Mouse (Mus musculus) 3134 (cell line): ENCODE data around the gene Armcx4.
"Not testable (repeated sequence)": the region's sequence is repeated elsewhere in the genome, so short reads cannot be mapped to it uniquely, and the experiment has no call there.

Experiments used
- DNase-seq: peaks from one replicate; pipeline ENCODE4 v3.0.0-alpha.2; 2011; ENCODE audit warnings: low spot score; ENCODE audit not compliant: insufficient read length; ENCODE audit errors: extremely low read depth

The Armcx4 gene

DNA sequence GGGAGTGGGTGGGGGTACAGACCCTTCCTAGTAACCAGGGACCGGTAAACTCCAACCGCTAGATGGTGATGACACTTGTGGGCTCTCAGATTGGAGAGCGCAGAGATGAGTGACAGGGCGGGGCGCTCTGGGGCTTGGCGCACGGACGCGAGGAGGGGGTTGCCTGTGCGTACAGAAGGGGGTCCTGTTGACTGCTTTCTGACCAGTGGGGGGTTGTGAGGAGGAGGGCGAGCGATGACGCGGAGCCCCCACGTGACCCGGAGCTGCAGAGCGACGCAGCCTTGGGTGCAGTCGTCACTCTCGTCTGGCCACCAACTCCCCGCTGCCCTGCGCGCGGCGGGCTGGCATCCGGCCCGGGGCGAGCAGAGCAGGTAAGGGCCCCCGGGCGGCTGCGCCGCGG, at the start of gene Armcx4:
TSS of gene Armcx4 (plus strand) at position 253 of the 400 bp plus-strand sequence.
- no peak for DNase-seq

DNA sequence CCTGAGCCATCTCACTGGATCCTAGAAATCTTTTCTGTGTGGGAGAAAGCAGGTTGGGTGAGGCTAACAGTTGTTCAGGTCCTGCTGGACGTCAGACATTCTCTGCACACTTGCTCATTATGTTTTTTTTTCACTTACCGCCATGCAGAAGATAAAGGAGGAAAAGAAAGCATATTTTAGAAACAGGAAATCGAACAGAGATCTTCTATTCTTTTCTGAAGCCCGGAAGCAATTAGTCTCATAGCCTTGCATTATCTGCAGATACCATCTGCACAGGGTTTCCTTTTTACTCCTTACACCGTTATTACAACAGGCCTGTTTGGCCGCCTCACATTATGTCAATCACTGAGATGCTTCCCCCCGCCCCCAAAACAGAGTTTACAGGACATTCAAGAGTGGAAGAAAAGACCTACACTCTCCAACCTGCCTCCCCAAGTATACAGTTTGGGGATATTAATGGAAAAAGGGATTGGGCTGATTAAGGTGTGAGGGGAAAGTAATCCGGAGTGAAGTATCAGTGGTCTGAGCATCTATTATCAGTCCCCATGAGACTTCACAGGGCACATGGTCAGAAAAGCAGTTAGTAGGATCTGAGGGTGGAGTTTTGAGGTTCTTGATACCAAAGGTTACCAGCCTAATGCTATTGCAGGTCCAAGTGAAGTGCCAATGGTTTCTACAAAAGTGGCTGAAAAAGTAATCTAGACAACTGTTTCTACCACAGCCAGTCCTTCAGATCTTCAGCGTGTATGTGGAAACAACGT, 45.1 kb upstream of the Armcx4 start:
- DNase-seq: no peak

DNA sequence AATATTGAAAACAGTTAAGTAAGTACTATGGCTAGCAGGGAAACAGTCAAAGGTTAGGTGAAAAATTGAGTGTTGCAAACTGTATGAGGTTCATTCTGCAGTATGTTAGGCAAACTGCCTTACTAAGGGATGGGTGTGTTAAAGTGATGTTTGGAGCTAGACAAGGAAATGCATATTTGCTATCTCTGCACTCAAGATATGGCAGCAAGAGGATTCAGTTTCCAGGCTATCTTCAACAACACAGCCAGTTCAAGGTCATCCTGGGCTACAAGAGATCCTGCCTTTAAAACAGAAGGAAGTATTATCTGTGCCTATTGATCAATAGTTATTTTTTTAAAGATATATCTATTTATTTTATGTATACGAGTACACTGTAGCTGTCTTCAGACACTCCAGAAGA, 40.0 kb upstream of the Armcx4 start:
- no peak for DNase-seq

GRCm38 (mm10) chrX:134647421-134647820, 38.9 kb upstream of the Armcx4 start:
- no peak for DNase-seq

DNA sequence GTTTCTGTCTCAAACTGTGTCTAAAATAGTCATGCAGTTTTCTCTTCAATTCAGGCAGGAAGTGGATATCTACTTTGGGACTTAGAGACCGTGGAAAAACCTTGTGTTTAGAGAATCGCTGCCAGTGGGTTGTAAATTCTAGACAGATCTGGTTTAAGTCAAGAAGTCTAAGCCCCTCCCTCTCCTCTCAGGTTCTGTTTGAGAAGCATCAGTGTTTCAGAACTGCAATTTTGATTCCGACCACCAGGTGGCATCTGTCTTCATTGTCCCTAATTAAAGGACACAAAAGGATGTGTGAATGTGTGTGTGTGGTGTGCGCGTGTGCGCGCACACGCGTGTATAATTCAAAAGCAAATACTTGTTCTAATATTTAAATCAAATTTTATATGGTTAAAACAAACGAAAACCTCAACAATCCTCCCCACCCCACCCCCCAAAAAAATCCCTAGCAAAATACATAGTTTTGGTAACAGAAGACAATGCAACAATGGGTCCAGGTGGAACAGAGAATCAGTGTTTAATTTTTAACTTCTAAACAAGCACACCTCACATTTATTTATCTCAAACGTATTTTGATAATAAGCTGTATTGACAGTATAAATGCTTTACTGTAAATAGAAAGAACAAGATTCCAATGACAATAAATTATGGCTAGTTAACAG, 38.2 kb upstream of the Armcx4 start:
- peak; percentile 19 for DNase-seq

GRCm38 (mm10) chrX:134652061-134652460, 34.3 kb upstream of the Armcx4 start:
- no peak for DNase-seq

- DNase-seq: no peak
Observed at GRCm38 (mm10) chrX:134661586-134661985, 24.7 kb upstream of the Armcx4 start.

- DNase-seq: no peak
Observed at GRCm38 (mm10) chrX:134675022-134675421, 11.3 kb upstream of the Armcx4 start.

GRCm38 (mm10) chrX:134675959-134676358, 10.4 kb upstream of the Armcx4 start:
- no peak for DNase-seq

- no peak for DNase-seq
Observed at GRCm38 (mm10) chrX:134684936-134685335, 1.4 kb upstream of the Armcx4 start.

DNA sequence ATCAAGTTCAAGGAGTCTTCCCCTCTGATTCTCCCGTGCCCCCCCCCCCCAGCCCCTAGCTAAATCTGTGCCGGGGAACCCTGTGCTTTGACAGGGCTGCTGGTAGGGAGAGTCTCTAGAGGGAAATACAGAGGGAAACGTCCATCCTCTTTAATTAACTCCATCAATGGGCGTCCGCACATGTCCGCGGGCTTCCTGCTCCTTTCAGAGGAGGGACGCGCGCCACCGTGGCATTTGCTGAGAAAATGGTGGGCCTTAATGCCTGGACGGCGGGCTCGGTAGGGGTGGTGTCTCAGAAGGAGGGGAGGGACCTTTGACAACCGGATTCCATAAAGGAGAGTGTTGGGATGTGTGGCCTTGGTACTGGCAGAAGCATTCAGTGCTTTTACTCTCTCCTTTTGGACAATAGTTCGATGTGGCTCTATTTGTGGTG, 436 bp downstream of the Armcx4 start:
- DNase-seq: no peak

GRCm38 (mm10) chrX:134689676-134690075, 3.4 kb downstream of the Armcx4 start:
- DNase-seq: no peak

DNA sequence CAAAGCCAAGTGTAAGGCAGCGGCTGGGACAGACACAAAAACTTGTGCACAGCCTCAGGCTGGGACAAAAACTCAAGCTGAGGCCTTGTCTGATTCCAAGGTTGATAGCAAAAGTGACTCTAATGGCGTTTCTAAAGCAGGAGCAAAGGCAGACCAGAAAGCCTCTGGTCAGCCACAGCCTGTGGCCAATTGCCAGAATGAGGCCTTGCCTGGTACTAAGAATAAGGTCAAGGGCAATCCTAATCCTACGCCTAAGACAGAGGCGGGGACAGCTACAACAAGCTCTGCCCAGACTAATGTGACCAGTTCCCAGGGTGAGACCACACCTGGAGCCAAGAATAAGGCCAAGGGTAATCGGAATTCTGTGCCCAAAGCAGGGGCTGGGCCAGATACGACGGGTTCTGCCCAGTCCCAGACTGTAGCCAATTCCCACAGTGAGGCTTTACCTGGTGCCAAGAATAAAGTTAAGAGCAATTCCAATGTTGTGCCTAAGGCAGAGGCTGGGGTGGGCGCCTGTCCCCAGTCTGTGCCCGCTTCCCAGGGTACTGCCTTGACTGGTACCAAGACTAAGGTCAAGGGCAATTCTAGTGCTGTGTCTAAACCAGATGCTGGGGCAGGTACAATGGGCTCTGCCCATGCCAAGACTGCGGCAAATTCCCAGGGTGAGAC, 4.7 kb downstream of the Armcx4 start:
- DNase-seq: no peak

GRCm38 (mm10) chrX:134691540-134691935, 5.2 kb downstream of the Armcx4 start:
- no peak for DNase-seq

- no peak for DNase-seq
Observed at GRCm38 (mm10) chrX:134716863-134717262, 30.5 kb downstream of the Armcx4 start.

DNA sequence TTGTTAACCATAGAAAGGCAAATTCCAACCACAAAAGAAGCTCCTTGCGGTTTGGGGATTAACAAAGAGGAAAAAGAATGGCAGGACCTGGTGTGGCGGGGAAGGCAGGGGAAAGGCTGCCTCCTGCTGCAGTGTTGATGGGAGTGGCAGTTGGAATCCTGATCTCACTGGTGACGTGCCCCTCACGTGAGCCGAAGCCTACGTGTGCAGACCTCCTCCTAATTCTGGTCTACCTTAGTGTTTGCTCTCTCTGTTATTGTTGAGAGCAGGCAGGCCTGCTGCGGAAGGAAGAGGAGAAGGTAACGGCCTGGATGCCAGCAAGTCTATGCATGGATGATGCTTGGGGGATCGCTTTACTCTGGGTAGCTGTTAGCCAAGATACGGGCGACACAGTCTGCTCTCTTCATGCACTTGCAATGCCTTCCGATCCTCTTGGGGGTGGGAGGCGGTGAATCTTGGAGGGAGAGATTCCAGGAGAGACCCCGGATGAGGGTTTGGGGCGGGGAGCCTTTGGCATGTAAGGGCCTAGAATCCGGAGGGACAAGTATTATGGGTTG, 31.5 kb downstream of the Armcx4 start, which contains the start of gene Armcx1:
TSS of gene Armcx1 (plus strand) at position 212 of the 557 bp plus-strand sequence.
- DNase-seq: peak; percentile 52

DNA sequence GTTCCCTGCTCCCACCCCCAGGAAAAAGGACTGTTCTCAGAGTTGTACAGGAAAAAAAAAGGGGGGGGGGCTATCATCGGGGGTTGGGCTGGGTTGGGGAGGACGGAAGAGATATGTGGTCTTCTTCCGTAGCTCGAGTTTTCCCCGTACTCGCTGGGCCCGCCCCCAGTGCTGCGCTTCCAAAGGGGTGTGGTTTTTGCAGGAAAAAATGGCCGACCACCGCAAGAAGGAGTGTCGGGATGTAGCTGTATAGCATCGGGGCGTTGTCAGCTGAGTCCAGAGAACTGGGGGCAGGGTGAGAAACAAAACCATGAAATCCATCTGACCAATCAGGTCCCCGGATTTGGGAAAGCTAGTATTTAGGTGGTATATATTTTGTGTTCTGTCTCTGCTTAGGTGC, 32.2 kb downstream of the Armcx4 start:
- DNase-seq: peak; percentile 63

DNA sequence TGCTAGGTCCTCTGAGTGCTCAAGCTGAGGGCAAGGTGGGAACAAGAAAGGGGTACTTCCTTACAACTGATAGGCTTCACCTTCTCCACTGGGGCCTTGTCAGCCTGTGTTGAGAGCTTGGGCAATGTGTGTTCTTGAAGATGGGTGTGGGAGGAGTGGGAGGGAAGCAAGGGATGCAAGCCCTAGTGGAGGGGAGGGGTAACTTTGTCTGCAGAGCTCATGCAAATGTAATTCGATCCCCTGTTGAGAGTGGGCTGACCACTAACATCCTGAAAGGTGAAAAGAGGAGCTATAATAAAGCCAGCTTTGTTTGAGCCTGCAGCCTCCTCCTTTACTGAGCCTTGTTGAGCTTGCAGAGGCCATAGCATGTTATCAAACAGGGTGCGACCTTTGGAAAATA, 37.4 kb downstream of the Armcx4 start:
- DNase-seq: not testable (repeated sequence)

GRCm38 (mm10) chrX:134729778-134730177, 43.5 kb downstream of the Armcx4 start:
- DNase-seq: no peak

- DNase-seq: no peak
Observed at GRCm38 (mm10) chrX:134737796-134738195, 51.5 kb downstream of the Armcx4 start.

- DNase-seq: no peak
Observed at GRCm38 (mm10) chrX:134739160-134739559, 52.8 kb downstream of the Armcx4 start.
